Mouse (Mus musculus): Measurements from ENCODE around the gene Togaram1.

Togaram1 gene

DNA sequence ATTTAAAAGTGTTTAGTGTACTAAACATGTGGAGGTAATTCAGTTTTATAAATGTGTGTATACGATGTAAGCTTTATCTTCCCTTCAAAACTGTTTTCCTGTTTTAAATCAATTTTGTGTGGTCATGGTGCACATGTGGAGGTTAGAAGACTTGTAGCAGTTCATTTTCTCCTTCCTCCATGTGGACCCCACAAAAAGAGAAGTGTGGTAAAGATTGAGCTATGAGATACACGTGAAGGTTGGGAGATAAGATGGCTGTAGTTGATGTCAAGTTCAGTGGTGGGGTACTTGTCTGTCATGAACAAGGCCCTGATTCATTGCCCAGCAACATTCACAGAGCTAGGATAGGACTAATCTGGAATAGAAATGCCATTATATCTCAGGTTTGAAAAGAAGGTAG lies 92.6 kb downstream of the Togaram1 start:
- no peak for DNase-seq

DNA sequence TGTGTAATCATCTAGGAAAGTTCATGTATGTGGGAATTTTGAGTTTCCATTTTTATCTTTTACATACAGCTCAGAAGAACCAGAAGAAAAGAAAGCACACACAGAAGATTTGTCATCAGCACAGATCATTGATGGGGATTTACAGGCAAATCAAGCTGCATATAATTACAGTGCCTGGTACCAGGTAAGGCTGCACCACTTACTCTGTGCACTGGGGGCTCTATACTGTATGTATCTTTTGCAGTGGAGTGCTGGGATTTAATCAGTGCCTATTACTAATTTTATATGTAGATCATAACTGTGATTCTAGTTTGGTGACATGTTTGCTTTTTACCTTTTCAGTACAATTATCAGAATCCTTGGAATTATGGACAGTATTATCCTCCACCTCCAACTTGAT lies 95.5 kb downstream of the Togaram1 start:
- no peak for DNase-seq

DNA sequence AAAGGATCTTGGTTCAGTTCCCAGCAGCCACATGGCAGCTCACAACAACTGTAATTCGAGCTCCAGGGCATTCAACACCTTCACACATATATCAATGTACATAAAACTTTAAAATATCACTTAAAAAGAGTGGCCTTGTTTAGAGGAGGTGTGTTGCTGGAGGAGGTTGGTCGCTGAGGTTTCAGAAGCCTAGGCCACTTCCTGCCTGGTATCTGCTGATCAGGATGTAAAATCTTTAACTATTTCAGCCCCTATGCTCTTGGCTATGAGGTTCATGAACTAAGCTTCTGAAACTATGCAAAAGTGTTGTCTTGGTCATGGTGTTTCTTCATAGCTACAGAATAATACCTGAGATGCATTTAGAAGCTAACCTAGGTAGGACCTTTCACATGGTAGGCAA lies 99.6 kb downstream of the Togaram1 start:
- no peak for DNase-seq

DNA sequence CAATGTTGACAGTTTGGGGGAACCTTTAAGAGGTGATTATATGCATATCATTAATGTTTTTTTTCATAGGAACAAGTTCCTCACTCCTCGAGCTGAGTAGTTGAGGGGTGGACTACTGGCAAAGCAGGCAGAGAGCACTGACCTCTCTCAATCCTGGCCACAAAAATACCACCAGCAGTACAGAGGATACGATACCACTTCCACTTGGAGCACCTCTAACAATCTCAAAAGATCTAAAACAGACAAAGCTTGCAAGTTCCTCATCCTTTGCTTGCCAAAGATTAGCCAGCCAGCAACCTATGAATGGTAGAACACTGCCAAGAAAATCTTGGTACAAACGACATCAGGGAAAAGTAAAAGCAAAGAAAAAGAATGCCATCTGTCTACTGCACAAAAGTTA lies 100.6 kb downstream of the Togaram1 start:
- no peak for DNase-seq

DNA sequence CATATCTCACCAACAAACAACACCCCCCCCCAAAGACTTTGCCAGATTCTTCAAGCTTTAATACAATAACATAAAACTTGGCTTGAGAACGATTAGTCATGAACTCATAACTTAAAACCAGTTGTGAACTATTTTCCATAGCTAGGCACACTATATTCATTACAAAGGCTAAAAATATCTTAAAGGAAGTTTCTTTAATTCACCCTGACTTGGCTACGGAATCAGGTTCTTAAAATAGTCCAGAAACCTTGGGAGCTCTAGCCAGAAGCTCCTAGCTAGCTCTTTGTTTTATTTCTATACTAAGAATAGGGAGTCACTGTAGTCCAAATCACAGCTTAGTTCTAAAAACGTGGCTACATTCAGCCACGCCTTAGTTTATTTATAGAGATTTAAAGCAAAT lies 102.8 kb downstream of the Togaram1 start:
- DNase-seq, result no peak

Data from retina, postnatal 1 day (tissue).